22 mouse cellular contexts compared by ENCODE assay signal in the genomic region with DNA sequence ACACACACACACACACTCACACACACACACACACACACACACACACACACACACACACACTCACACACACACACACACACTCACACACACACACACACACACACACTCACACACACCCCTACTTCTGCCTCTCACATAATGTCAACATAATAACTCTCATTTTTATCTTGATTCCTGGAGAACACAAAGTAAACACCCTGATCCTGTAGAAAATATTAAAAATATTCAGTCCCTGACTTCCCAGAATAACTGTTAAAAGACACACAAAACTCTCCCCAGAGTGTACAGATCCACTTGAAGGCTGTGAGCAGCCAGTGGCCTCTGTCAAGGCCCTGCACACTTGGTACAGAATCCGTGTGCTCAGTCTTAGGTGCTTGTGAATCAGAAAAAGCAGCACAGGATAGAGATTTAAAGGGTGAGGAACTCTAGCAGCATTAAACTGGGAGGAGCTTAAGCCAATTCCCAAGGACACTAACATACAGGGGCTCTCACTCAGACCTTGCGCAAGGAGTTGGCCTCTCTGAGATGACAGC. TPM values are rescaled to one million over a fixed set of nuclear protein-coding genes. Genes with fewer than 3 reads are reported as not detected.
A peak's percentile ranks its signal among the peaks of the same experiment; 100 is the strongest.
DNase-seq lines count a peak whose midpoint lies in the region; ATAC-seq and TF ChIP-seq lines count a peak whose summit lies in the region.
"Had no signal": no experiment of that assay in that cellular context is flagged by ENCODE, and none has a peak within 500 bp of the region (broad histone marks: within the 10 kb centered on the region; RNA-seq: fewer than 3 reads in every experiment).

No protein-coding gene starts in this region.

- H3K9me3 ChIP-seq in intestine, embryonic 16.5 days (ENCODE audit: control insufficient read depth, low read length), result no peaks in the 10 kb centered on the region
- H3K9me3 ChIP-seq in intestine, embryonic 15.5 days, result no peaks in the 10 kb centered on the region
- H3K9me3 ChIP-seq in midbrain, embryonic 15.5 days, result no peaks in the 10 kb centered on the region
- H3K9me3 ChIP-seq in midbrain, postnatal 0 days (ENCODE audit: low read length), result no peaks in the 10 kb centered on the region
- H3K9me3 ChIP-seq: forebrain, embryonic 12.5 days; G1E; hindbrain, embryonic 13.5 days; liver, embryonic 12.5 days had no signal

- no peak overlapping the region for H3K4me2 ChIP-seq in intestine, embryonic 16.5 days (ENCODE audit: low read depth, low read length)
- no peak overlapping the region for H3K4me2 ChIP-seq in intestine, embryonic 15.5 days (replicated peaks)
- no peak overlapping the region for H3K4me2 ChIP-seq in midbrain, embryonic 15.5 days
- H3K4me2 ChIP-seq in midbrain, postnatal 0 days (ENCODE audit: low read depth, low read length, poor library complexity, severe bottlenecking), result no peak overlapping the region
- H3K4me2 ChIP-seq: forebrain, embryonic 12.5 days; hindbrain, embryonic 13.5 days; liver, embryonic 12.5 days; midbrain, embryonic 11.5 days had no signal

- H3K4me1 ChIP-seq in intestine, embryonic 16.5 days (ENCODE audit: control insufficient read depth, insufficient read depth, low read length), result 0 out of 2 replicates have a peak, but pooled peaks cover 3% of the 10 kb centered on the region
- 0 out of 2 replicates have a peak, but pooled peaks cover 3% of the 10 kb centered on the region for H3K4me1 ChIP-seq in intestine, embryonic 15.5 days (replicated peaks)
- no peaks in the 10 kb centered on the region for H3K4me1 ChIP-seq in midbrain, embryonic 15.5 days
- no peaks in the 10 kb centered on the region for H3K4me1 ChIP-seq in midbrain, postnatal 0 days (ENCODE audit: insufficient read depth, low read length)
- H3K4me1 ChIP-seq: hindbrain, embryonic 13.5 days; liver, embryonic 12.5 days had no signal

- no peak for DNase-seq in midbrain, postnatal 0 days (ENCODE audit: low spot score)
- no peak for DNase-seq in adrenal gland, postnatal 36 days
- no peak for DNase-seq in urinary bladder, postnatal 14 days (ENCODE audit: low spot score)
- DNase-seq: adrenal gland, postnatal 14 days; cerebellum, adult 11 months; cerebellum, postnatal 14 days; embryo, embryonic 11 days; gastrocnemius, postnatal 14 days; heart, adult 2 months; heart, postnatal 14 days; lung, postnatal 14 days; thymus, adult 2 months had no signal

- WGBS in intestine, embryonic 16.5 days, result 74% methylated on average over 2 of the region's 2 CpGs
- 74% methylated on average over 2 of the region's 2 CpGs for WGBS in intestine, embryonic 15.5 days
- WGBS in midbrain, embryonic 15.5 days, result 93% methylated on average over 2 of the region's 2 CpGs
- WGBS in midbrain, postnatal 0 days, result 89% methylated on average over 2 of the region's 2 CpGs

- no peak overlapping the region for H3K9ac ChIP-seq in intestine, embryonic 16.5 days (ENCODE audit: low read depth, low read length)
- no peak overlapping the region for H3K9ac ChIP-seq in intestine, embryonic 15.5 days
- H3K9ac ChIP-seq in midbrain, embryonic 15.5 days, result no peak overlapping the region
- no peak overlapping the region for H3K9ac ChIP-seq in midbrain, postnatal 0 days (replicated peaks; ENCODE audit: low read length, poor library complexity, severe bottlenecking)
- H3K9ac ChIP-seq: forebrain, embryonic 12.5 days; hindbrain, embryonic 13.5 days; liver, embryonic 12.5 days had no signal

- peaks cover 7% of the 10 kb centered on the region; the same call in 1 of the 2 replicates for H3K36me3 ChIP-seq in intestine, embryonic 16.5 days (ENCODE audit: control insufficient read depth, insufficient read depth, low read length)
- peaks cover 8% of the 10 kb centered on the region; the same call in 1 of the 2 replicates for H3K36me3 ChIP-seq in intestine, embryonic 15.5 days
- H3K36me3 ChIP-seq in midbrain, embryonic 15.5 days (replicated peaks), result peaks cover 28% of the 10 kb centered on the region
- H3K36me3 ChIP-seq in midbrain, postnatal 0 days (ENCODE audit: insufficient read depth, low read length), result peaks cover 32% of the 10 kb centered on the region

- H3K27ac ChIP-seq in intestine, embryonic 16.5 days (ENCODE audit: low read length), result no peak overlapping the region
- no peak overlapping the region for H3K27ac ChIP-seq in intestine, embryonic 15.5 days
- no peak overlapping the region for H3K27ac ChIP-seq in midbrain, embryonic 15.5 days
- no peak overlapping the region for H3K27ac ChIP-seq in midbrain, postnatal 0 days (ENCODE audit: low read depth, low read length)
- H3K27ac ChIP-seq: forebrain, embryonic 12.5 days; heart, adult 2 months; hindbrain, embryonic 13.5 days; liver, embryonic 12.5 days had no signal

- TF ChIP-seq CTCF in midbrain, postnatal 0 days (IDR thresholded peaks at IDR 0.05), result no peak

- no peak overlapping the region for H3K4me3 ChIP-seq in intestine, embryonic 16.5 days (ENCODE audit: low read length)
- H3K4me3 ChIP-seq in intestine, embryonic 15.5 days (replicated peaks), result no peak overlapping the region
- no peak overlapping the region for H3K4me3 ChIP-seq in midbrain, embryonic 15.5 days
- no peak overlapping the region for H3K4me3 ChIP-seq in midbrain, postnatal 0 days (ENCODE audit: low read depth, low read length)
- H3K4me3 ChIP-seq: forebrain, embryonic 12.5 days; heart, adult 2 months; hindbrain, embryonic 13.5 days; liver, embryonic 12.5 days had no signal

- 0 out of 2 replicates have a peak, but pooled peaks have one; percentile 28 for ATAC-seq in intestine, embryonic 16.5 days
- ATAC-seq in intestine, embryonic 15.5 days, result no peak
- ATAC-seq in midbrain, embryonic 15.5 days (replicated peaks), result 0 out of 2 replicates have a peak, but pooled peaks have one; percentile 12
- ATAC-seq in midbrain, postnatal 0 days (ENCODE audit: low FRiP score), result no peak
- peak; percentile 37; the same call in 1 of the 2 replicates for ATAC-seq in granulocyte monocyte progenitor cell, adult 5-6 weeks (replicated peaks; ENCODE audit: poor library complexity, severe bottlenecking)
- ATAC-seq: inflammation-experienced regulatory T-cells, adult 6 months; liver, embryonic 12.5 days had no signal

- H3K27me3 ChIP-seq in intestine, embryonic 16.5 days (replicated peaks; ENCODE audit: control insufficient read depth, insufficient read depth, low read length), result no peaks in the 10 kb centered on the region
- H3K27me3 ChIP-seq in intestine, embryonic 15.5 days (replicated peaks), result no peaks in the 10 kb centered on the region
- no peaks in the 10 kb centered on the region for H3K27me3 ChIP-seq in midbrain, embryonic 15.5 days (replicated peaks)
- no peaks in the 10 kb centered on the region for H3K27me3 ChIP-seq in midbrain, postnatal 0 days (ENCODE audit: insufficient read depth, low read length)
- H3K27me3 ChIP-seq: forebrain, embryonic 12.5 days; hindbrain, embryonic 13.5 days; liver, embryonic 12.5 days had no signal

RNA-seq across cellular contexts. Expression of gene Prpf18, which starts 36.8 kb away (rescaled TPM):
- polyA plus RNA-seq in intestine, embryonic 16.5 days (2015; fragmentation: Nextera tagmentation; extraction: Ambion mirVana), result 25.2 and 26.4 TPM in 2 replicates
- polyA plus RNA-seq in intestine, embryonic 15.5 days (2015; fragmentation: Nextera tagmentation; extraction: Ambion mirVana), result 27.1 and 31.7 TPM in 2 replicates
- polyA plus RNA-seq in midbrain, embryonic 15.5 days (2015; fragmentation: Nextera tagmentation; extraction: Ambion mirVana), result 45.8 and 49.3 TPM in 2 replicates
- total RNA-seq in midbrain, postnatal 0 days (2014; rRNA removed), result 28.2 and 35.8 TPM in 2 replicates
- polyA plus RNA-seq in midbrain, postnatal 0 days (2015; fragmentation: Nextera tagmentation; extraction: Ambion mirVana), result 28.6 and 29.2 TPM in 2 replicates
- total RNA-seq in granulocyte monocyte progenitor cell, adult 5-6 weeks (2014; fragmentation: Nextera tagmentation), result 36.8 and 38.4 TPM in 2 replicates
- 42.6 and 66.3 TPM in 2 replicates for total RNA-seq in granulocyte monocyte progenitor cell, adult 5-6 weeks (2017)
- 10 to 100 TPM; 42.7 to 51.7 TPM for total RNA-seq in adrenal gland, postnatal 36 days (2021)

Comparison
In these comparisons a context has a peak if more than half of its experiments do, and no peak if none do; other contexts are left out.
1. ATAC-seq: peak in intestine, embryonic 16.5 days (single experiment), midbrain, embryonic 15.5 days (single experiment) and granulocyte monocyte progenitor cell, adult 5-6 weeks (single experiment); none in intestine, embryonic 15.5 days (single experiment) and midbrain, postnatal 0 days (single experiment).